Mouse (Mus musculus) brain, embryonic 14.5 days (tissue): ENCODE measurements around the gene Wnt7a.

Experiments used
- CTCF ChIP-seq: fragments of 200-500 bp; IDR thresholded peaks from 2 replicates; pipeline ENCODE4 v1.5.1; 2012; ENCODE audit warnings: inconsistent platforms, mild to moderate bottlenecking, moderate library complexity, borderline replicate concordance; ENCODE audit not compliant: insufficient read depth, insufficient read length; ENCODE audit errors: extremely low read depth
- POLR2A ChIP-seq: fragments of 200-500 bp; IDR thresholded peaks from 2 replicates; pipeline ENCODE4 v1.6.1; 2012; ENCODE audit warnings: mild to moderate bottlenecking, inconsistent platforms, borderline replicate concordance; ENCODE audit not compliant: poor library complexity, insufficient read depth, insufficient read length, severe bottlenecking; ENCODE audit errors: extremely low read depth

DNA sequence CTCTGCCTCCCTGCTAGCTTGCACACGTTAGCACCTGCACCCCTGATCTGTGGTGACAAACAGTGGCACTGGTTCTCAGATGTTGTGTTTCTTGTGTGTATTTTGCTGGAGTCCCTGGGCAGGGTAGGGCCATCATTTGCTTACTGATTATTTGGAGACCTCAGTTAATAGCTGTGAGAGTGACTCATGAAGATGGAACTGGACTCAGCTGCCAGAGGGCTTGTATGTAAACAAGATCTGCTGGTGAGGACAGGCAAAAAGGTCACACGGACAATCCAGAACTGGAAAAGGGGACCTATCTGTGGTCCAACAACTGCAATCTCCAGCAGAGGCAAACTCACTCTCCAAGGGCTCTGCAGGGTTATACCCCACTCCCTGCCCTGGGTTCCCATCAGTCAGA, 52.8 kb downstream of the Wnt7a start:
- no peak for TF ChIP-seq POLR2A
- no peak for TF ChIP-seq CTCF
